Mouse (Mus musculus) liver, embryonic 14.5 days (tissue): Measurements from ENCODE around the gene Flii. TPM values are rescaled to one million over a fixed set of nuclear protein-coding genes. Genes with fewer than 3 reads are reported as not detected.

Experiments
- ATAC-seq: fragments of 200-750 bp; cut with Nextera tagmentation; 2 replicates; pipeline ENCODE4 v1.8.0; 2017; ENCODE audit warnings: moderate number of reproducible peaks, mild to moderate bottlenecking, moderate library complexity; ENCODE audit not compliant: insufficient read depth
- DNase-seq, 3 experiments: peaks; one replicate each; pipeline ENCODE4 v3.0.0-alpha.2; 2012 to 2013; ENCODE audit warnings: low read depth in 3 of 3, low spot score in 3 of 3
- H3K27ac ChIP-seq: fragments of 300-500 bp; sonication (generic); 2 replicates; pipeline ENCODE4 v1.5.1; 2014; ENCODE audit warnings: moderate library complexity, mild to moderate bottlenecking, control low read depth, inconsistent platforms
- H3K27me3 ChIP-seq: fragments of 300-500 bp; sonication (generic); 2 replicates; pipeline ENCODE4 v1.6.1; 2014; ENCODE audit warnings: mild to moderate bottlenecking, low read length, moderate library complexity; ENCODE audit not compliant: control insufficient read depth, insufficient read depth
- H3K36me3 ChIP-seq: fragments of 300-500 bp; sonication (generic); replicated peaks from 2 replicates; pipeline ENCODE4 v1.6.1; 2014; ENCODE audit warnings: low read depth; ENCODE audit not compliant: control insufficient read depth, insufficient read depth
- H3K4me1 ChIP-seq, 2 experiments: fragments of 200-500 bp in 1 of 2; fragments of 300-500 bp in 1 of 2; sonication (generic) in 1 of 2; replicated peaks; 2 replicates each; pipeline ENCODE4 v1.6.1; 2012 to 2014; ENCODE audit warnings: antibody characterized with exemption in 1 of 2, inconsistent platforms in 1 of 2, low read length in 1 of 2; ENCODE audit not compliant: control insufficient read depth in 2 of 2, insufficient read depth in 2 of 2
- H3K4me2 ChIP-seq: fragments of 300-500 bp; sonication (generic); 2 replicates; pipeline ENCODE4 v1.6.1; 2014; ENCODE audit warnings: low read depth, mild to moderate bottlenecking, control low read depth, moderate library complexity
- H3K4me3 ChIP-seq, 2 experiments: fragments of 200-500 bp in 1 of 2; fragments of 300-500 bp in 1 of 2; sonication (generic) in 1 of 2; 2 replicates each; pipeline ENCODE4 v1.5.1; 2012 to 2014; ENCODE audit warnings: low read depth in 2 of 2, low read length in 2 of 2, mild to moderate bottlenecking in 2 of 2, control low read depth in 1 of 2, inconsistent platforms in 1 of 2, moderate library complexity in 1 of 2; ENCODE audit not compliant: insufficient read depth in 1 of 2
- H3K9ac ChIP-seq: fragments of 300-500 bp; sonication (generic); replicated peaks from 2 replicates; pipeline ENCODE4 v1.6.1; 2014; ENCODE audit warnings: mild to moderate bottlenecking, control low read depth, moderate library complexity
- H3K9me3 ChIP-seq: fragments of 300-500 bp; sonication (generic); 2 replicates; pipeline ENCODE4 v1.6.1; 2016; ENCODE audit warnings: low read length, mixed read lengths; ENCODE audit not compliant: control insufficient read depth
- CTCF ChIP-seq: IDR thresholded peaks from 2 replicates; pipeline ENCODE4 v1.5.1; 2016; ENCODE audit warnings: antibody characterized with exemption, low read depth, control low read depth
- EP300 ChIP-seq: IDR thresholded peaks from 2 replicates; pipeline ENCODE4 v1.6.1; 2016; ENCODE audit warnings: antibody characterized with exemption, low read depth
- WGBS: fragments of 180-500 bp; shearing (Covaris S2); extraction: QIAGEN DNeasy Blood & Tissue Kit; methylation state at CpG from one replicate; pipeline ENCODE4 v1.1.7; 2014; ENCODE audit not compliant: insufficient replicate concordance; 5-methylcytosine and 5-hydroxymethylcytosine counted together
- polyA plus RNA-seq, 2 experiments: library from polyadenylated mRNA; depleted of rRNA in 1 of 2; stranded (reverse) in 1 of 2; unstranded in 1 of 2; fragments of >200 nt; fragmentation: Nextera tagmentation in 1 of 2; extraction: Ambion mirVana in 1 of 2; gene quantifications; 2 replicates each; pipeline versions ENCODE4 v1.2.1 to v1.2.3; 2012 to 2014

The Flii gene
- polyA plus RNA-seq, 2 experiments: 22.5 to 35.3 TPM

GRCm38 (mm10) chr11:60761681-60762080 lies 34.6 kb upstream of the Flii start:
- Histone ChIP-seq H3K9me3 (no peaks in the 10 kb centered on the region), H3K4me2 (no peak overlapping the region), H3K36me3 (peaks cover 11% of the 10 kb centered on the region), H3K4me3 (no peak overlapping the region), H3K9ac (no peak overlapping the region), H3K4me1 (no peaks in the 10 kb centered on the region), H3K27ac (no peak overlapping the region), H3K27me3 (no peaks in the 10 kb centered on the region)
- DNase-seq: no peak
- WGBS: 64% methylated on average over 3 of the region's 3 CpGs
- TF ChIP-seq EP300: no peak
- TF ChIP-seq CTCF: no peak
- no peak for ATAC-seq

GRCm38 (mm10) chr11:60755570-60755969 lies 28.5 kb upstream of the Flii start:
- Histone ChIP-seq H3K9ac (no peak overlapping the region), H3K4me2 (no peak overlapping the region), H3K27me3 (no peaks in the 10 kb centered on the region), H3K36me3 (peaks cover 21% of the 10 kb centered on the region), H3K27ac (no peak overlapping the region), H3K9me3 (no peaks in the 10 kb centered on the region), H3K4me1 (no peaks in the 10 kb centered on the region), H3K4me3 (no peak overlapping the region)
- DNase-seq (no peak), ATAC-seq (no peak)
- WGBS: 80% methylated on average over 7 of the region's 7 CpGs
- no peak for TF ChIP-seq CTCF
- TF ChIP-seq EP300: no peak

GRCm38 (mm10) chr11:60740321-60740720 lies 13.3 kb upstream of the Flii start:
- no peak for ATAC-seq
- no peak for TF ChIP-seq EP300
- no peak for TF ChIP-seq CTCF
- Histone ChIP-seq H3K36me3 (peaks cover 6% of the 10 kb centered on the region; the same call in 1 of the 2 replicates), H3K4me2 (no peak overlapping the region), H3K9me3 (no peaks in the 10 kb centered on the region), H3K4me3 (no peak overlapping the region), H3K9ac (no peak overlapping the region), H3K27me3 (no peaks in the 10 kb centered on the region), H3K4me1 (peaks cover 4 to 9% of the 10 kb centered on the region in 2 experiments; a peak in 3 of 4 replicates), H3K27ac (no peak overlapping the region)
- no peak for DNase-seq
- 81% methylated on average over 3 of the region's 3 CpGs for WGBS

GRCm38 (mm10) chr11:60737450-60737849 lies 10.4 kb upstream of the Flii start:
- no peak overlapping the region for H3K9ac ChIP-seq
- no peak overlapping the region for H3K27ac ChIP-seq
- peaks cover 4 to 9% of the 10 kb centered on the region in 2 experiments; a peak in 3 of 4 replicates for H3K4me1 ChIP-seq
- no peak for TF ChIP-seq EP300
- TF ChIP-seq CTCF: no peak
- peaks cover 3% of the 10 kb centered on the region; the same call in 1 of the 2 replicates for H3K36me3 ChIP-seq
- H3K4me2 ChIP-seq: peak overlapping the region; percentile 2; the same call in 1 of the 2 replicates
- H3K27me3 ChIP-seq: no peaks in the 10 kb centered on the region
- no peak overlapping the region for H3K4me3 ChIP-seq
- ATAC-seq: no peak
- DNase-seq: no peak
- H3K9me3 ChIP-seq: no peaks in the 10 kb centered on the region

GRCm38 (mm10) chr11:60736491-60736890 lies 9.4 kb upstream of the Flii start:
- no peaks in the 10 kb centered on the region for H3K9me3 ChIP-seq
- no peak for TF ChIP-seq EP300
- H3K9ac ChIP-seq: no peak overlapping the region
- no peak overlapping the region for H3K4me2 ChIP-seq
- no peaks in the 10 kb centered on the region for H3K27me3 ChIP-seq
- no peaks in the 10 kb centered on the region for H3K36me3 ChIP-seq
- 62% methylated on average over 3 of the region's 3 CpGs for WGBS
- DNase-seq (no peak), ATAC-seq (no peak)
- no peak overlapping the region for H3K27ac ChIP-seq
- H3K4me1 ChIP-seq: peaks cover 4 to 9% of the 10 kb centered on the region in 2 experiments; a peak in 3 of 4 replicates
- no peak overlapping the region for H3K4me3 ChIP-seq
